Mouse (Mus musculus) thymus, adult 2 months (tissue): ENCODE measurements around the gene Mecr.

ENCODE experiments used
- CTCF ChIP-seq: fragments of 200-500 bp; IDR thresholded peaks from 2 replicates; pipeline ENCODE4 v1.5.1; 2012; ENCODE audit warnings: mild to moderate bottlenecking, control low read depth, low read length, moderate library complexity, borderline replicate concordance; ENCODE audit not compliant: control insufficient read depth, poor library complexity, insufficient read depth; ENCODE audit errors: extremely low read depth
- POLR2A ChIP-seq: fragments of 200-500 bp; IDR thresholded peaks from 2 replicates; pipeline ENCODE4 v1.6.1; 2012; ENCODE audit warnings: mild to moderate bottlenecking, low read length, control low read depth, moderate library complexity; ENCODE audit not compliant: control insufficient read depth, poor library complexity, insufficient read depth; ENCODE audit errors: extremely low read depth

GRCm38 (mm10) chr4:131826905-131827304, 16.4 kb upstream of the Mecr start:
- TF ChIP-seq CTCF (no peak), POLR2A (no peak)
